Mouse (Mus musculus): Measurements from ENCODE around the gene Mark1. TPM values are rescaled to one million over a fixed set of nuclear protein-coding genes. Genes with fewer than 3 reads are reported as not detected.

The Mark1 gene
- polyA plus RNA-seq, 1 experiment from 2014 or later = 13.0 TPM

DNA sequence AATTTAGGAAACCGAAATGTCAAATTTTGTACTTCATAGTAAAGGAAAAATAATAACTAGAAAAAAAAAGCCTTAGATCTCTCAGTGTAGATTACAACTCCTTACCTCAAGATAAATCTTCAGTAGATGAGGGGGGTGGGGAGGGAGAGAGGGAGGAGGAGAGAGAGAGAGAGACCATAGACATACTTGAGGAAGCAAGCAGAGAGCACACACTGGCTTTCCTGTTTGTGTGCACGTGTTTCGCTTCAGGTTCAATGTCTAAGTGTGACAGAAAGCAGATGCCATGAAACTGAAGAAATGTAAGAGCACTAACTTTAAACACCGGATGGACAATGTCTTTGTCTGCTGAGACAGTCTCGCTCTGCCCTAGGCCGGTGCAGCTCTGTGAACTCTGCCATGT, 41.0 kb downstream of the Mark1 start:
- no peaks in the 10 kb centered on the region for H3K4me1 ChIP-seq (replicated peaks)
- no peak overlapping the region for H3K9ac ChIP-seq (replicated peaks)
- H3K36me3 ChIP-seq = peaks cover 24% of the 10 kb centered on the region
- H3K27me3 ChIP-seq = no peaks in the 10 kb centered on the region
- H3K27ac ChIP-seq = no peak overlapping the region
- H3K4me3 ChIP-seq (replicated peaks) = no peak overlapping the region
- 88% methylated on average over 6 of the region's 6 CpGs for WGBS
- ATAC-seq = no peak
- peaks cover 14% of the 10 kb centered on the region; the same call in 1 of the 2 replicates for H3K9me3 ChIP-seq
- no peak overlapping the region for H3K4me2 ChIP-seq (replicated peaks)

DNA sequence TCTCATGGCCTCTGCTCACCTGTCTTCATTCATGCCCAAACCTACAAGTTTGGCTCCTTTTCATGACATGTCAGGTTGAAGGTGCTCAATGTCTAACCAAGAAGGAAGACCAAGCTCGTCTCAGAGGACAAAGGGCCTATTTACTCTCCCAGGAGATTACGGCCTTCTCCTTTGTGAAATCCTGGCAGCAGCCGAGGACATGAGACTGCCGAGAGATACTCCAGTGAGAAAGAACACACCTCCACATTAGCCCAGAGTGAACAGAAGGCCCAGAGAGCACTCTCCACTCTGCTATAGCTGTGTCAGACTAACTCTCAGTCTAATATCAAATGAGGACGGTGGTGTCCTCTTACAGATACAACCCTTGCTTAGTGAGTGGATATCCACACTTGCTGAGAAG, 47.6 kb downstream of the Mark1 start:
- H3K4me2 ChIP-seq (replicated peaks) = no peak overlapping the region
- no peak overlapping the region for H3K4me3 ChIP-seq (replicated peaks)
- H3K4me1 ChIP-seq (replicated peaks) = peaks cover 3% of the 10 kb centered on the region; the same call in 1 of the 2 replicates
- WGBS = 37% methylated on average over 5 of the region's 5 CpGs
- H3K9me3 ChIP-seq = no peaks in the 10 kb centered on the region
- peaks cover 4% of the 10 kb centered on the region; the same call in 1 of the 2 replicates for H3K36me3 ChIP-seq
- no peak for ATAC-seq
- H3K9ac ChIP-seq (replicated peaks) = no peak overlapping the region
- H3K27me3 ChIP-seq = no peaks in the 10 kb centered on the region
- H3K27ac ChIP-seq = no peak overlapping the region

DNA sequence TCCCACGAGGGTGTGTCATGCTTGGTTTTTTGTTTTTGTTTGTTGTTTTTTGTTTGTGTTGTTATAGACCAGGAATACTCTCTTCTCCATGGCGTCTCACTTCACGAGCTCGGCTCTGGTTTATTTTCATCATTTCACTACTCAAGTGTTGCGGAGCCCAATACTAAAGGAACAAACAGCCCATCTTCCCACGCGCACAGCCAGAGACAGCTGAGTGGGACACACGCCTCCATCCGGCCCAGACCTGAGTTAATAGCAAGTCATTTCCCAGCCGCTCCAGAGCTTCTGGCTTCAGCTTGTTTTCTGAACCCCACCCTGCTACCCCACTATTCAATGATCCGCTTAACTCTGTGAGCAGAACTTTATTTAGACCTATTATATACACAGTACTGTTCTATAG, 48.3 kb downstream of the Mark1 start:
- Histone ChIP-seq H3K27ac (no peak overlapping the region), H3K4me3 (replicated peaks) (no peak overlapping the region), H3K36me3 (0 out of 2 replicates have a peak, but pooled peaks cover 2% of the 10 kb centered on the region), H3K27me3 (no peaks in the 10 kb centered on the region), H3K4me1 (replicated peaks) (peaks cover 3% of the 10 kb centered on the region; the same call in 1 of the 2 replicates), H3K9ac (replicated peaks) (no peak overlapping the region), H3K9me3 (no peaks in the 10 kb centered on the region), H3K4me2 (replicated peaks) (no peak overlapping the region)
- no peak for ATAC-seq
- WGBS = 94% methylated on average over 11 of the region's 11 CpGs

DNA sequence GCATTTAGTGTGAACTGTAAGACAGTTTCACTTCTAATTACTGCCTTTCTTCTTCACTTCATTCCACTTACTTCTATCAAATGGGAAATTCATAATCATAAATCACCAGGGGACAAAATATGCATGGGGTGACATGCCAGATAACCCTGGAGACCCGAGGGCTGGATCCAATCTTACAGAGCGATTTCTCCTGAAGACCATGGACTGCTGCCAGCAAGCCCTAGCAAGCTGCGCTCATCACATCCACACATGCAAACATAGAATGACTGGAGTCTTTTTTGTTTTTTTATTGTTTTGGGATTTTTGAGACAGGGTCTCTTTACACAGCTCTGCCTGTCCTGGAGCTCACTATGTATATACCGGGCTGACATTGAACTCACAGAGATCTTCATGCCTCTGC, 61.3 kb downstream of the Mark1 start:
- H3K36me3 ChIP-seq = peaks cover 17% of the 10 kb centered on the region
- WGBS = 92% methylated on average over 4 of the region's 4 CpGs
- H3K4me2 ChIP-seq (replicated peaks) = no peak overlapping the region
- no peak for ATAC-seq
- no peaks in the 10 kb centered on the region for H3K4me1 ChIP-seq (replicated peaks)
- no peaks in the 10 kb centered on the region for H3K9me3 ChIP-seq
- no peak overlapping the region for H3K27ac ChIP-seq
- H3K9ac ChIP-seq (replicated peaks) = no peak overlapping the region
- no peaks in the 10 kb centered on the region for H3K27me3 ChIP-seq
- no peak overlapping the region for H3K4me3 ChIP-seq (replicated peaks)

DNA sequence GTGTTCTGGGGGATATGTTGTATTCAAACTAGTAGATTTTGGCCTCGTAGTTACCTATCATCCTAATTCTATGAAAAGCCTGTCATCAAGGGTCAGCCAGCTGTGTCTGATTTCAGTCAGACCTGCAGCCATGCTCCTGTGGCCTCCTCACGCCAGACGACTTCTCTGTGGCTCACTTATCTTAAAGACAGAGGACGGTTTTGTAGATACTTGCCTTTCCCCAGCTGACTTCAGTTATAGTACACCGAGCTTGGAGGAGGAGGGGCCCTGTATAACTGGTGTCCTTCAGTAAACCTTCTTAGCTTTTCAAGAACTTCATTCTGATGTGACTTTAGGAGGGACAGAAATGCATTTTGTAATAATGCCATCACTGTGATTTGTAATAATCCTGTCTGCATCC, 63.4 kb downstream of the Mark1 start:
- no peak overlapping the region for H3K4me3 ChIP-seq (replicated peaks)
- H3K4me1 ChIP-seq (replicated peaks) = no peaks in the 10 kb centered on the region
- H3K36me3 ChIP-seq = peaks cover 11% of the 10 kb centered on the region
- no peak overlapping the region for H3K27ac ChIP-seq
- no peaks in the 10 kb centered on the region for H3K27me3 ChIP-seq
- no peak for ATAC-seq
- H3K9ac ChIP-seq (replicated peaks) = no peak overlapping the region
- WGBS = 81% methylated on average over 5 of the region's 5 CpGs
- no peaks in the 10 kb centered on the region for H3K9me3 ChIP-seq
- H3K4me2 ChIP-seq (replicated peaks) = no peak overlapping the region

DNA sequence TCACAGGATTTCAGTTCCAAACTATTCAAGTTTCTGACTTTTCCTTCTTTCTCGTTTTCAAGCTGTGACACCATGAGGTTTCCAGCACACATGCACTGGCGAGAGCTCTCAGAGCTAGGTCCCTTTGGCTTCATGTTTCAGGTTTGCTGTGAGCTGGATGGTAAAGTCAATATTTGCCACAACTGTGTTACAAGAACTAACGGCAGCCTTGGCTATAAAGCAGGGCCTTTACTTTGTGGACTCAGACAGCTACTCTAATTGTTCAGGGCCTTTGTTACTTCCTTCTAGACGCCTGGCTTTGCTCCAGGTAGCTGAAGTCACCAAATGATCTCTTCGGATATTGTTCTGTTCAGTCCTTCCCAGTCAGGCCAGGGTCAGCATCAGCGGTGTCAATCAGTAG, 63.9 kb downstream of the Mark1 start:
- Histone ChIP-seq H3K4me2 (replicated peaks) (no peak overlapping the region), H3K4me3 (replicated peaks) (no peak overlapping the region), H3K36me3 (peaks cover 11% of the 10 kb centered on the region), H3K27me3 (no peaks in the 10 kb centered on the region), H3K27ac (no peak overlapping the region), H3K9ac (replicated peaks) (no peak overlapping the region), H3K4me1 (replicated peaks) (no peaks in the 10 kb centered on the region), H3K9me3 (no peaks in the 10 kb centered on the region)
- no peak for ATAC-seq
- 72% methylated on average over 6 of the region's 6 CpGs for WGBS

DNA sequence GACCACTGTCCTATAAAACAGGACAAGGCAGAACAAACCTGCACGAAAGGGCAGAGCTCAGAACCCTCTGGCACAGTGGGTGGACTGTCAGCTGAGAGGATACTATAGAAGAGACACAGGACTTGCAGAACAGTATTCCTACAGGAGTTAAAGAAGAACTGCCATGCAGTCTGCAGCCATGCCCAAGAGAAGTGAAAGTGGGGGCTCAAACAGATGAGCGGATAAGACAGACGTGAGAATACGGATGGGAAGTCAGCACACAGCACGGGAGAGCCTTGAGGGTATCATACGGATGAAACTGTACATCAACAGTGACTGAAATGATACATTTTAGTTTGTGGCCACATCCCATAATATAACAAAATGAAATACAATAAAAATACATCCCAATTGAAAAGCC, 68.3 kb downstream of the Mark1 start:
- 89% methylated on average over 6 of the region's 6 CpGs for WGBS
- Histone ChIP-seq H3K4me2 (replicated peaks) (no peak overlapping the region), H3K4me1 (replicated peaks) (no peaks in the 10 kb centered on the region), H3K4me3 (replicated peaks) (no peak overlapping the region), H3K36me3 (peaks cover 27% of the 10 kb centered on the region), H3K27ac (no peak overlapping the region), H3K9ac (replicated peaks) (no peak overlapping the region), H3K9me3 (no peaks in the 10 kb centered on the region), H3K27me3 (no peaks in the 10 kb centered on the region)
- ATAC-seq = no peak

DNA sequence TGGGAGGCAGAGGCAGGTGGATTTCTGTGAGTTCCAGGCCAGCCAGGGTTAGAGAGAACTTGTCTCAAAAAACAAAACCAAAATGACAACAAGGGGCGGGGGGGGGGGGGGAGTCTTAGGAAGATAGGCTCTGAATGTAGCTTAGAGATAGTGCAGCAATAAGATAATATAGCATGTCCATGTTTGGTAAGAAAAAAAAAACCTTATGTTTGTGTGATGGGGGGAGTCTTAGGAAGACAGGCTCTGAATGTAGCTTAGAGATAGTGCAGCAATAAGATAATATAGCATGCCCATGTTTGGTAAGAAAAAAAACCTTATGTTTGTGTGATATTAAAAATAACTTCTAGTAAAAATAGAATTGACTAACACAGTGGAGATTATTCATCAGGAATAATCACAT, 71.0 kb downstream of the Mark1 start:
- no peak overlapping the region for H3K4me3 ChIP-seq (replicated peaks)
- H3K9me3 ChIP-seq = no peaks in the 10 kb centered on the region
- H3K27me3 ChIP-seq = no peaks in the 10 kb centered on the region
- 86% methylated on average over 1 of the region's 1 CpGs for WGBS
- peaks cover 30% of the 10 kb centered on the region for H3K36me3 ChIP-seq
- H3K4me1 ChIP-seq (replicated peaks) = no peaks in the 10 kb centered on the region
- no peak overlapping the region for H3K27ac ChIP-seq
- ATAC-seq = no peak
- H3K9ac ChIP-seq (replicated peaks) = no peak overlapping the region
- H3K4me2 ChIP-seq (replicated peaks) = no peak overlapping the region

DNA sequence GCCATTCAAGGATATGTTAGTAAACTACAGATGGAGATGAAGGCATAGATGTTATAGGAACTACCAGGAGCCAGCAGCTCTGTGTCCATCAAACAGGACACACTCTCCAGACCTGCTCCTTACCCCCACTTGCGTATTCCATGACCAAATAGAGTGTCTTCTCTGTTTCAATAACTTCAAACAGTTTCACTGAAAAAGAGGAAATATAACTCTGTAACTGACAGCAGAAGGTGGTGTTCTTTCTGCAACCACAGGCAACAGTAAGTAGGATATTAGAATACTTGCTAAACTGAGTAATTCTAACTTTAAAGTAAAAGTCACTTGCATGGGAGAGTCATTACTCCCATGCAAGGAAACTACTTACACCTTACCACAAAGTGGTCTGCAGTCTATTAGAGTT, 71.5 kb downstream of the Mark1 start:
- H3K27ac ChIP-seq = no peak overlapping the region
- 89% methylated on average over 1 of the region's 1 CpGs for WGBS
- ATAC-seq = no peak

DNA sequence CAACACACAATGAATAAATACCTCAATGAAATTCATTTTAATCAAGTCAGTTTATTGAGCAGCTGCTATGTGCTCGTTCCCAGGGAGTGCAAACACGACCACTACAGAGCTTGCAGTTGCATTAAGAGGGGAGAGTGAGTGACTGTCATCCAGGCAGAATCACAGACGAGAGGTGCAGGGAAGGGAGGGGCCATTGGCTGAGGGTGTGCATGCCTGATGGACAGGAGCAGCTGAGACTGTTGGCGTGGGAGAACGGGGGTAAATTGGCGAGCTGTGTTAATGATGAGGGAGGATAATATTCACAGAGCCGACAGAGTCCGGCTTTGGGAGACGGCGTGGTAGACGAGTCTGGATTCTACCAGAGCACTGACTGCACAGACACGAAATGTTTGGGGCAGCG, 76.5 kb downstream of the Mark1 start:
- Histone ChIP-seq H3K9ac (replicated peaks) (no peak overlapping the region), H3K36me3 (peaks cover 78% of the 10 kb centered on the region), H3K9me3 (no peaks in the 10 kb centered on the region), H3K4me2 (replicated peaks) (no peak overlapping the region), H3K27ac (no peak overlapping the region), H3K4me1 (replicated peaks) (no peaks in the 10 kb centered on the region), H3K27me3 (no peaks in the 10 kb centered on the region), H3K4me3 (replicated peaks) (no peak overlapping the region)
- no peak for ATAC-seq
- WGBS = 87% methylated on average over 13 of the region's 13 CpGs

More for the DNA sequence above, 71.5 kb downstream of the Mark1 start:
- no peaks in the 10 kb centered on the region for H3K27me3 ChIP-seq
- no peaks in the 10 kb centered on the region for H3K9me3 ChIP-seq
- no peak overlapping the region for H3K9ac ChIP-seq (replicated peaks)
- H3K4me2 ChIP-seq (replicated peaks) = no peak overlapping the region
- H3K4me1 ChIP-seq (replicated peaks) = no peaks in the 10 kb centered on the region
- peaks cover 35% of the 10 kb centered on the region for H3K36me3 ChIP-seq
- no peak overlapping the region for H3K4me3 ChIP-seq (replicated peaks)

DNA sequence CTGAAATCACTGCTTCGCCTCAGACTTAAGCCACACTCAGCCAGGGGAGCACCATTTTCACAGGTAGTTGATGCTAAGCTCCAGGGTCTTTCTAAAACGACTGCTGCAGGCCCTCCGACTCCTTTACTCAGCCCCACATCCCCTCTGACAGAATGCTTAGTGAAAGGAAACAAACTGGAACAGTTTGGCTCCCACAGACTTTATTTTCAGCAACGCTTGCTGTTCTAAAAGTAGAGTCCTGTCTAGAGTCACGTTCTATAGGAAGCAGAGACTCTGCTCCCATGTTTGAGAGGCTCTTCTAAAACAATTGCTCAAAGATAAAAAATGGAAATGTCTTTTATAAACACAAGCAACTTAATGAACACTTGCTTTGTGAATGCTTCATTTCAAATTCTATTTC, 79.3 kb downstream of the Mark1 start:
- Histone ChIP-seq H3K27me3 (no peaks in the 10 kb centered on the region), H3K4me3 (replicated peaks) (no peak overlapping the region), H3K4me2 (replicated peaks) (no peak overlapping the region), H3K9me3 (no peaks in the 10 kb centered on the region), H3K36me3 (peaks cover 80% of the 10 kb centered on the region), H3K27ac (no peak overlapping the region), H3K4me1 (replicated peaks) (no peaks in the 10 kb centered on the region), H3K9ac (replicated peaks) (no peak overlapping the region)
- no peak for ATAC-seq
- WGBS = 83% methylated on average over 5 of the region's 5 CpGs

DNA sequence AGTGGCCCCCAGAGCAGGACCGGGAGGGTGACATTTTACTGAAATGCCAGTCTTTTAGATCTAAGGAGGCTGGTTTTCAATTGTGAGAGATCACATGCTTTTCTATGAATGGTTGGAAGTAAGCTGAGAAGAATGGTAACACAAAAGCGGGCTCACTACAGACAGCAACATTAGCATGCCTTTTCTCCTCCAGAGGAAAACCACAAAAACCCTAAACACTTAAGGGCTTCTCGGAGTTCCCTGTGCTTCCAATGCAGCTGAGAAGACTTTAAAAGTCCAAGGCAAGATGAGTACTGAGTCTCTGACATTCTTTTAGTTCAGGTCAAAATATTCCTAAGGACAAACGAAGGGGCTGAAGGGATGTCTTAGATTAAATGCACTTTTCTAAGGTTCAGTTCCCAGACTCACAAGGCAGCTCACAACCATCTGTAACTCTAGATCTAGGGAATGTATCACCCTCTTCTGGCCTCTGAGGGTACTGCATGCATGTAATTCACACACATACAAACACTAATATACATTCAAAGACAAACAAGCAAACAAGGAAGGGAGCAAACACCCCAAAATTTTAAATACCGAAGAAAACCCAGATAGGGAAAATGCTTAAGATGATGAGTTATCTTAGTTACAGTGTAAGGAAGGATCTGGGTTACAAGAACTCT, 81.0 kb downstream of the Mark1 start:
- Histone ChIP-seq H3K4me2 (replicated peaks) (no peak overlapping the region), H3K9ac (replicated peaks) (no peak overlapping the region), H3K9me3 (no peaks in the 10 kb centered on the region), H3K27ac (no peak overlapping the region), H3K4me3 (replicated peaks) (no peak overlapping the region), H3K4me1 (replicated peaks) (no peaks in the 10 kb centered on the region), H3K27me3 (no peaks in the 10 kb centered on the region), H3K36me3 (peaks cover 80% of the 10 kb centered on the region)
- ATAC-seq = no peak
- 66% methylated on average over 5 of the region's 5 CpGs for WGBS

DNA sequence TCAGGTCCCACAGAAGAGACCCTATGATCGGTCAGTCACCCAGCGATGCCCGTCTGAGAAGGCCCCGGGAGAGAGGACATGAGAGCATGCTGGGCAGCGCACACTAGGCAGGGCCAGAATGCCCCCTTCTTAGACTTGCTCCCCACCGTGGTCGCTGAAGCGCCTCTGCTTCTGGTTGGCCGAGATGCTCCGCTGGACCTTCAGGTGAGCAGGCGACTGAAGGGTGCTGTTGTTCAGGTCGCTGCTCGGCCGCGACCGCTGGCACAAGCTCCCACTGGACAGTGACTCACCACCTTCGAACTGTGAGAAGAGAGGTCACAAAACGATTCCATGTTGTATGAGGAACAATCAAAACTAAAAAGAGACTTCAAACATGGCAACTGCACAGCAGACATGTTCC, 87.0 kb downstream of the Mark1 start:
- H3K27me3 ChIP-seq = no peaks in the 10 kb centered on the region
- H3K4me2 ChIP-seq (replicated peaks) = no peak overlapping the region
- ATAC-seq = no peak
- no peak overlapping the region for H3K4me3 ChIP-seq (replicated peaks)
- peaks cover 80% of the 10 kb centered on the region for H3K36me3 ChIP-seq
- WGBS = 91% methylated on average over 18 of the region's 18 CpGs
- H3K9me3 ChIP-seq = no peaks in the 10 kb centered on the region
- no peak overlapping the region for H3K27ac ChIP-seq
- no peaks in the 10 kb centered on the region for H3K4me1 ChIP-seq (replicated peaks)
- H3K9ac ChIP-seq (replicated peaks) = no peak overlapping the region
